Mouse (Mus musculus): Measurements from ENCODE around the gene Psph. TPM values are rescaled to one million over a fixed set of nuclear protein-coding genes. Genes with fewer than 3 reads are reported as not detected.

The Psph gene
- total and polyA plus RNA-seq, 3 experiments: 54.8 to 170 (median 148) TPM

- TF ChIP-seq SMC3 (IDR thresholded peaks at IDR 0.05; ENCODE audit: low read depth, low read length) (peak; percentile 49; the same call in 1 of the 2 replicates), UBTF (IDR thresholded peaks at IDR 0.05; ENCODE audit: borderline replicate concordance, insufficient read depth, low read depth, low read length) (peak; percentile 99), TCF12 (IDR thresholded peaks at IDR 0.05; ENCODE audit: low read depth, low read length) (peak; percentile 46; the same call in 1 of the 2 replicates), RAD21 (IDR thresholded peaks at IDR 0.05; ENCODE audit: low read depth, low read length) (no peak; the same call in 1 of the 2 replicates), USF2 (IDR thresholded peaks at IDR 0.05; ENCODE audit: borderline replicate concordance in 1 of 2, insufficient read depth in 1 of 2, low read depth in 1 of 2, low read length in 2 of 2) (no peak), MYB (IDR thresholded peaks at IDR 0.05; ENCODE audit: low read depth, low read length) (no peak), E2F4 (IDR thresholded peaks at IDR 0.05; ENCODE audit: borderline replicate concordance, low read depth, low read length) (no peak), ZNF384 (IDR thresholded peaks at IDR 0.05; ENCODE audit: low read depth, low read length) (peak; percentile 46; the same call in 1 of the 2 replicates), TBP (IDR thresholded peaks at IDR 0.05; ENCODE audit: low read depth, low read length) (no peak; the same call in 1 of the 2 replicates)
These were observed 62.1 kb downstream of the Psph start, which contains the start of gene Nipsnap2 (continued) for GRCm38 (mm10) chr5:129724834-129725773.

DNA sequence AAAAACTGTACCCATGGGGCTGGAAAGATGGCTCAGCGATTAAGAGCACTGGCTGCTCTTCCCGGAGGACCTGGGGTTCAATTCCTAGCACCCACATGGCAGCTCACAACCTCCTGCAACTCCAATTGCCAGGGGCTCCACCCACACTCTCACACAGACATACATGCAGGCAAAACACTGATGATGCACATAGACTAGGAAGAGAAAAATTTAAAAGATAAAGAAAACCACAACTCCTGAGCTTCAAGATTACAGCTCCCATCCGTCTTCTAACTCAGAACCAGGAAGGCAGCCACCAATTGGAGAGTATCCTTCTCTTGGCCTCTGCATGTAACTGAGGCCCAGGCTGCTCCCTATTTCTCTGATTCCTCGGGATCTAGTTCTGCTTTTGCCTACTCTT lies 63.0 kb downstream of the Psph start:
- H3K27ac ChIP-seq (ENCODE audit: control insufficient read depth, low read depth, low read length): peak overlapping the region; percentile 89
- H3K4me1 ChIP-seq (ENCODE audit: control insufficient read depth in 1 of 2, insufficient read depth in 2 of 2, low read length in 2 of 2): peaks cover 7 to 33% of the 10 kb centered on the region in 2 experiments
- H3K79me2 ChIP-seq (ENCODE audit: control insufficient read depth, insufficient read depth, low read length, poor library complexity): peaks cover 19% of the 10 kb centered on the region
- peak; percentile 92 for DNase-seq (ENCODE audit: low read depth, low spot score)
- peak overlapping the region; percentile 96 for H3K9ac ChIP-seq (ENCODE audit: control insufficient read depth, low read depth, low read length, poor library complexity, severe bottlenecking)
- H3K36me3 ChIP-seq (ENCODE audit: control insufficient read depth in 1 of 2, insufficient read depth in 2 of 2, low read length in 2 of 2): peaks cover 0 to 32% of the 10 kb centered on the region in 2 experiments; a peak in 2 of 4 replicates
- H3K27me3 ChIP-seq (ENCODE audit: control insufficient read depth in 1 of 2, insufficient read depth in 2 of 2, low read length in 2 of 2): no peaks in the 10 kb centered on the region
- H3K4me3 ChIP-seq (ENCODE audit: control insufficient read depth in 1 of 2, insufficient read depth in 1 of 2, low read depth in 2 of 2, low read length in 2 of 2): peak overlapping the region; percentile 49 to 88
- no peaks in the 10 kb centered on the region for H3K9me3 ChIP-seq (replicated peaks; ENCODE audit: insufficient read depth, low read length)
- TF ChIP-seq ELF1 (IDR thresholded peaks at IDR 0.05; ENCODE audit: low read depth, low read length): peak; percentile 58; the same call in 1 of the 2 replicates
- TF ChIP-seq NRF1 (IDR thresholded peaks at IDR 0.05; ENCODE audit: insufficient read depth, low read depth, low read length, poor library complexity, severe bottlenecking): no peak
- no peak for TF ChIP-seq CHD1 (IDR thresholded peaks at IDR 0.05; ENCODE audit: low read depth, low read length)
- no peak for TF ChIP-seq E2F4 (IDR thresholded peaks at IDR 0.05; ENCODE audit: borderline replicate concordance, low read depth, low read length)
- no peak for TF ChIP-seq ZNF384 (IDR thresholded peaks at IDR 0.05; ENCODE audit: low read depth, low read length)
- TF ChIP-seq JUND (IDR thresholded peaks at IDR 0.05; ENCODE audit: low read depth, low read length): no peak
- TF ChIP-seq ZC3H11A (IDR thresholded peaks at IDR 0.05; ENCODE audit: low read depth, low read length): no peak
- TF ChIP-seq TAL1 (IDR thresholded peaks at IDR 0.05; ENCODE audit: low read length): peak; percentile 84
- no peak for TF ChIP-seq CTCF (IDR thresholded peaks at IDR 0.05 in 2 of 3, conservative IDR thresholded peaks at IDR 0.05 in 1 of 3; ENCODE audit: control insufficient read depth in 1 of 3, insufficient read depth in 1 of 3, low read depth in 2 of 3, low read length in 3 of 3, poor library complexity in 1 of 3, severe bottlenecking in 1 of 3)
- TF ChIP-seq MAFK (IDR thresholded peaks at IDR 0.05; ENCODE audit: borderline replicate concordance, low read depth, low read length): no peak
- TF ChIP-seq MAZ (IDR thresholded peaks at IDR 0.05; ENCODE audit: low read depth, low read length): 0 out of 2 replicates have a peak, but pooled peaks have one; percentile 19
- TF ChIP-seq TBP (IDR thresholded peaks at IDR 0.05; ENCODE audit: low read depth, low read length): 0 out of 2 replicates have a peak, but pooled peaks have one; percentile 5
- TF ChIP-seq CHD2 (IDR thresholded peaks at IDR 0.05; ENCODE audit: low read length): no peak
- no peak for TF ChIP-seq USF1 (IDR thresholded peaks at IDR 0.05; ENCODE audit: low read depth, low read length)
- TF ChIP-seq POLR2A (IDR thresholded peaks at IDR 0.05; ENCODE audit: control insufficient read depth in 1 of 2, insufficient read depth in 1 of 2, low read depth in 1 of 2, low read length in 2 of 2, poor library complexity in 1 of 2): peak in 1 of 2 experiments; percentile 65; a peak in 3 of 4 replicates
- peak; percentile 89 for TF ChIP-seq TCF12 (IDR thresholded peaks at IDR 0.05; ENCODE audit: low read depth, low read length)
- TF ChIP-seq POLR2AphosphoS2 (IDR thresholded peaks at IDR 0.05; ENCODE audit: low read length): peak; percentile 42; the same call in 1 of the 2 replicates
- TF ChIP-seq ETS1 (IDR thresholded peaks at IDR 0.05; ENCODE audit: low read depth, low read length): peak; percentile 90
- TF ChIP-seq MYC (IDR thresholded peaks at IDR 0.05; ENCODE audit: low read depth, low read length): peak; percentile 88
- TF ChIP-seq HCFC1 (IDR thresholded peaks at IDR 0.05; ENCODE audit: low read depth, low read length): peak; percentile 44; the same call in 1 of the 2 replicates
- TF ChIP-seq EP300 (IDR thresholded peaks at IDR 0.05; ENCODE audit: low read depth in 1 of 2, low read length in 2 of 2): peak; percentile 82 to 86
- TF ChIP-seq POLR2AphosphoS5 (IDR thresholded peaks at IDR 0.05; ENCODE audit: borderline replicate concordance, low read depth, low read length): no peak
- no peak for TF ChIP-seq KAT2A (conservative IDR thresholded peaks at IDR 0.05; ENCODE audit: low read depth, low read length)
- TF ChIP-seq RCOR1 (IDR thresholded peaks at IDR 0.05; ENCODE audit: low read depth, low read length): peak; percentile 83; the same call in 1 of the 2 replicates
- peak; percentile 73 for TF ChIP-seq NELFE (IDR thresholded peaks at IDR 0.05; ENCODE audit: low read depth, low read length)
- peak; percentile 78 for TF ChIP-seq MAX (IDR thresholded peaks at IDR 0.05; ENCODE audit: low read length)
- no peak for TF ChIP-seq RAD21 (IDR thresholded peaks at IDR 0.05; ENCODE audit: low read depth, low read length)
- TF ChIP-seq MYB (IDR thresholded peaks at IDR 0.05; ENCODE audit: low read depth, low read length): no peak

Data from MEL (cell line).